Mouse (Mus musculus) intestine, embryonic 15.5 days (tissue): ENCODE data around the gene Spsb1. TPM values are rescaled to one million over a fixed set of nuclear protein-coding genes. Genes with fewer than 3 reads are reported as not detected.

Experiments used
- polyA plus RNA-seq: library from polyadenylated mRNA; unstranded; fragments of >200 nt; fragmentation: Nextera tagmentation; extraction: Ambion mirVana; gene quantifications from 2 replicates; pipeline ENCODE4 v1.2.1, GENCODE M21; 2015

Spsb1 gene
- polyA plus RNA-seq, 1 experiment from 2014 or later = 18.2 TPM

Other genes starting within 250 kb of the Spsb1 start
- 23.3 and 24.7 TPM in 2 replicates for gene Tmem201, start 217.0 kb downstream of the Spsb1 start, polyA plus RNA-seq
- gene Slc25a33, start 180.8 kb downstream of the Spsb1 start, polyA plus RNA-seq = 9.5 and 10.3 TPM in 2 replicates
- gene H6pd, start 54.0 kb upstream of the Spsb1 start, polyA plus RNA-seq = 22.2 and 24.0 TPM in 2 replicates
- 1.3 and 1.5 TPM in 2 replicates for gene Gpr157, start 132.3 kb upstream of the Spsb1 start, polyA plus RNA-seq
- 2.2 TPM in 2 replicates for gene Slc2a5, start 164.2 kb upstream of the Spsb1 start, polyA plus RNA-seq
- gene Slc2a7, start 193.9 kb upstream of the Spsb1 start, polyA plus RNA-seq = 0.30 and 0.63 TPM in 2 replicates
- not detected in 2 replicates for gene Car6, start 246.3 kb upstream of the Spsb1 start, polyA plus RNA-seq